Mouse (Mus musculus): ENCODE measurements around the gene Rita1. TPM values are rescaled to one million over a fixed set of nuclear protein-coding genes. Genes with fewer than 3 reads are reported as not detected.

The Rita1 gene
- polyA plus RNA-seq, 1 experiment = 58.5 TPM

GRCm38 (mm10) chr5:120612822-120613604, 624 bp upstream of the Rita1 start:
- no peak for TF ChIP-seq GATA1 (IDR thresholded peaks at IDR 0.05; ENCODE audit: low read length)

- no peak for TF ChIP-seq GATA1 (IDR thresholded peaks at IDR 0.05; ENCODE audit: low read length)
Measured at GRCm38 (mm10) chr5:120611416-120611815, 973 bp downstream of the Rita1 start.

- no peak for TF ChIP-seq GATA1 (IDR thresholded peaks at IDR 0.05; ENCODE audit: low read length)
Measured at GRCm38 (mm10) chr5:120610906-120611305, 1.5 kb downstream of the Rita1 start.

GRCm38 (mm10) chr5:120609246-120609775, 3.1 kb downstream of the Rita1 start:
- TF ChIP-seq GATA1 (IDR thresholded peaks at IDR 0.05; ENCODE audit: low read length) = no peak

GRCm38 (mm10) chr5:120607335-120607734, 5.1 kb downstream of the Rita1 start:
- no peak for TF ChIP-seq GATA1 (IDR thresholded peaks at IDR 0.05; ENCODE audit: low read length)

- TF ChIP-seq GATA1 (IDR thresholded peaks at IDR 0.05; ENCODE audit: low read length) = no peak
Measured at GRCm38 (mm10) chr5:120606590-120607200, 5.7 kb downstream of the Rita1 start.

GRCm38 (mm10) chr5:120605688-120606087, 6.7 kb downstream of the Rita1 start:
- no peak for TF ChIP-seq GATA1 (IDR thresholded peaks at IDR 0.05; ENCODE audit: low read length)

GRCm38 (mm10) chr5:120605241-120605661, 7.1 kb downstream of the Rita1 start:
- TF ChIP-seq GATA1 (IDR thresholded peaks at IDR 0.05; ENCODE audit: low read length) = no peak

GRCm38 (mm10) chr5:120604839-120605238, 7.5 kb downstream of the Rita1 start:
- TF ChIP-seq GATA1 (IDR thresholded peaks at IDR 0.05; ENCODE audit: low read length) = no peak

GRCm38 (mm10) chr5:120603515-120603914, 8.9 kb downstream of the Rita1 start:
- no peak for TF ChIP-seq GATA1 (IDR thresholded peaks at IDR 0.05; ENCODE audit: low read length)

- TF ChIP-seq GATA1 (IDR thresholded peaks at IDR 0.05; ENCODE audit: low read length) = no peak
Measured at GRCm38 (mm10) chr5:120602210-120602609, 10.2 kb downstream of the Rita1 start.

- TF ChIP-seq GATA1 (IDR thresholded peaks at IDR 0.05; ENCODE audit: low read length) = no peak
Measured at GRCm38 (mm10) chr5:120600946-120601668, 11.3 kb downstream of the Rita1 start.

GRCm38 (mm10) chr5:120599625-120600024, 12.8 kb downstream of the Rita1 start:
- TF ChIP-seq GATA1 (IDR thresholded peaks at IDR 0.05; ENCODE audit: low read length) = no peak

GRCm38 (mm10) chr5:120594485-120594884, 17.9 kb downstream of the Rita1 start:
- no peak for TF ChIP-seq GATA1 (IDR thresholded peaks at IDR 0.05; ENCODE audit: low read length)

GRCm38 (mm10) chr5:120592141-120592540, 20.2 kb downstream of the Rita1 start:
- no peak for TF ChIP-seq GATA1 (IDR thresholded peaks at IDR 0.05; ENCODE audit: low read length)

Measured in G1E-ER4 (cell line).